Mouse (Mus musculus): ENCODE data around the gene March1. TPM values are rescaled to one million over a fixed set of nuclear protein-coding genes. Genes with fewer than 3 reads are reported as not detected.

March1 gene
- polyA plus RNA-seq, 1 experiment, result 0.01 TPM

GRCm38 (mm10) chr8:66430639-66431038, 812.9 kb downstream of the March1 start:
- H3K79me2 ChIP-seq (ENCODE audit: control insufficient read depth, insufficient read depth), result no peaks in the 10 kb centered on the region
- TF ChIP-seq USF1 (IDR thresholded peaks at IDR 0.05; ENCODE audit: low read depth) (no peak), CEBPB (IDR thresholded peaks at IDR 0.05; ENCODE audit: low read depth) (no peak), MYOG (IDR thresholded peaks at IDR 0.05; ENCODE audit: control insufficient read depth, extremely low read depth, insufficient read length) (no peak), CTCF (IDR thresholded peaks at IDR 0.05; ENCODE audit: control insufficient read depth, insufficient read depth, insufficient read length) (no peak), MYOD1 (IDR thresholded peaks at IDR 0.05; ENCODE audit: control insufficient read depth, insufficient read length, low read depth) (no peak), MAX (IDR thresholded peaks at IDR 0.05) (no peak), FOSL1 (IDR thresholded peaks at IDR 0.05; ENCODE audit: insufficient read depth, low read length, poor library complexity, severe bottlenecking) (no peak)
- no peaks in the 10 kb centered on the region for H3K79me3 ChIP-seq (ENCODE audit: low read depth)
- H3ac ChIP-seq (ENCODE audit: control insufficient read depth, insufficient read length, low read depth), result no peak overlapping the region
- H3K36me3 ChIP-seq (ENCODE audit: control insufficient read depth, insufficient read depth), result no peaks in the 10 kb centered on the region
- H3K4me3 ChIP-seq (ENCODE audit: insufficient read depth, poor library complexity, severe bottlenecking), result no peak overlapping the region
- no peaks in the 10 kb centered on the region for H3K27me3 ChIP-seq (ENCODE audit: control insufficient read depth, insufficient read depth, insufficient read length)

DNA sequence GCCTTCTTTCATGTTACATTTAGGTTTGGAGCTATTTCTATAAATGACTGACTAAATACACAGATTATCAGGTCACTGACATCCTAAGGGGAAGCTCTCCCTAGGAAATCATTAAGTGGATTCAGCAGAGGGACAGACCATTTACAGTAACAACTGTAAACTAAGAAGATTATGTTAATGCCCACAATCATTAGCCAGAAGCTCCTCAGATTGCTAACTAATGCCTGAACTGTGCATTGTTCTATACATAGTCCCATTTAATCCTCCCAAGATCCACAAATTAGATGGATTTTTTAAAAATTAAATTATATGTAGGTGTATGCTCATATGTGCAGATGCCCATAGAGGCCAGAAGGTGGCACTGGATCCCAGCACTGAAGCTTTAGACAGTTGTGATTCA, 815.9 kb downstream of the March1 start:
- no peaks in the 10 kb centered on the region for H3K79me3 ChIP-seq (ENCODE audit: low read depth)
- no peaks in the 10 kb centered on the region for H3K79me2 ChIP-seq (ENCODE audit: control insufficient read depth, insufficient read depth)
- no peaks in the 10 kb centered on the region for H3K36me3 ChIP-seq (ENCODE audit: control insufficient read depth, insufficient read depth)
- H3K27me3 ChIP-seq (ENCODE audit: control insufficient read depth, insufficient read depth, insufficient read length), result no peaks in the 10 kb centered on the region
- H3ac ChIP-seq (ENCODE audit: control insufficient read depth, insufficient read length, low read depth), result no peak overlapping the region
- TF ChIP-seq MYOD1 (IDR thresholded peaks at IDR 0.05; ENCODE audit: control insufficient read depth, insufficient read length, low read depth) (no peak), USF1 (IDR thresholded peaks at IDR 0.05; ENCODE audit: low read depth) (no peak), MAX (IDR thresholded peaks at IDR 0.05) (no peak), MYOG (IDR thresholded peaks at IDR 0.05; ENCODE audit: control insufficient read depth, extremely low read depth, insufficient read length) (no peak), FOSL1 (IDR thresholded peaks at IDR 0.05; ENCODE audit: insufficient read depth, low read length, poor library complexity, severe bottlenecking) (no peak), CEBPB (IDR thresholded peaks at IDR 0.05; ENCODE audit: low read depth) (no peak), CTCF (IDR thresholded peaks at IDR 0.05; ENCODE audit: control insufficient read depth, insufficient read depth, insufficient read length) (no peak)
- H3K4me3 ChIP-seq (ENCODE audit: insufficient read depth, poor library complexity, severe bottlenecking), result no peak overlapping the region

DNA sequence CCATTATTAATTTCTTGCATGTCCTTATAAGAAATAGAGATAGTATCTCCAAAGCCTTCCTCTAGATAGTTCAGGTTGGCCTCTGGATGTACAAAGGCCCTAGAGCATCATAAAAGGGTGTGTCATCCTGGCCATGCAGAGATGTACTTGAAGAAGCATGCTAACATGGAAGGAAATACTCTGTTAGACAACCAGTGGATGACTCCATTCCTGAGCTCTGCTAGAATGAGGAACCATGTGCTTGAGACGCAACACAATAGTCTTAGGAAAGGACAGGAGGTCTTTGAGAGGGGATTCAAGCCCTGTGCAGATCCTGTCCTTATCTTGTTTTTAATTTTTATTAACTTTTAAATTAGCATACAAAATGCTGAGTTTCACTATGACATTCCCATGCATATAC, 819.1 kb downstream of the March1 start:
- no peak for TF ChIP-seq CTCF (IDR thresholded peaks at IDR 0.05; ENCODE audit: control insufficient read depth, insufficient read depth, insufficient read length)
- TF ChIP-seq MYOG (IDR thresholded peaks at IDR 0.05; ENCODE audit: control insufficient read depth, extremely low read depth, insufficient read length), result no peak
- no peak for TF ChIP-seq USF1 (IDR thresholded peaks at IDR 0.05; ENCODE audit: low read depth)
- Histone ChIP-seq H3K79me2 (ENCODE audit: control insufficient read depth, insufficient read depth) (no peaks in the 10 kb centered on the region), H3K4me3 (ENCODE audit: insufficient read depth, poor library complexity, severe bottlenecking) (no peak overlapping the region), H3K79me3 (ENCODE audit: low read depth) (no peaks in the 10 kb centered on the region), H3K36me3 (ENCODE audit: control insufficient read depth, insufficient read depth) (no peaks in the 10 kb centered on the region), H3K27me3 (ENCODE audit: control insufficient read depth, insufficient read depth, insufficient read length) (no peaks in the 10 kb centered on the region), H3ac (ENCODE audit: control insufficient read depth, insufficient read length, low read depth) (no peak overlapping the region)

GRCm38 (mm10) chr8:66437929-66438328, 820.2 kb downstream of the March1 start:
- Histone ChIP-seq H3K79me2 (ENCODE audit: control insufficient read depth, insufficient read depth) (no peaks in the 10 kb centered on the region), H3ac (ENCODE audit: control insufficient read depth, insufficient read length, low read depth) (no peak overlapping the region), H3K27me3 (ENCODE audit: control insufficient read depth, insufficient read depth, insufficient read length) (no peaks in the 10 kb centered on the region), H3K36me3 (ENCODE audit: control insufficient read depth, insufficient read depth) (no peaks in the 10 kb centered on the region), H3K4me3 (ENCODE audit: insufficient read depth, poor library complexity, severe bottlenecking) (no peak overlapping the region), H3K79me3 (ENCODE audit: low read depth) (no peaks in the 10 kb centered on the region)
- TF ChIP-seq CEBPB (IDR thresholded peaks at IDR 0.05; ENCODE audit: low read depth) (no peak), MYOD1 (IDR thresholded peaks at IDR 0.05; ENCODE audit: control insufficient read depth, insufficient read length, low read depth) (no peak), USF1 (IDR thresholded peaks at IDR 0.05; ENCODE audit: low read depth) (no peak), FOSL1 (IDR thresholded peaks at IDR 0.05; ENCODE audit: insufficient read depth, low read length, poor library complexity, severe bottlenecking) (no peak), MYOG (IDR thresholded peaks at IDR 0.05; ENCODE audit: control insufficient read depth, extremely low read depth, insufficient read length) (no peak), MAX (IDR thresholded peaks at IDR 0.05) (no peak), CTCF (IDR thresholded peaks at IDR 0.05; ENCODE audit: control insufficient read depth, insufficient read depth, insufficient read length) (no peak)

DNA sequence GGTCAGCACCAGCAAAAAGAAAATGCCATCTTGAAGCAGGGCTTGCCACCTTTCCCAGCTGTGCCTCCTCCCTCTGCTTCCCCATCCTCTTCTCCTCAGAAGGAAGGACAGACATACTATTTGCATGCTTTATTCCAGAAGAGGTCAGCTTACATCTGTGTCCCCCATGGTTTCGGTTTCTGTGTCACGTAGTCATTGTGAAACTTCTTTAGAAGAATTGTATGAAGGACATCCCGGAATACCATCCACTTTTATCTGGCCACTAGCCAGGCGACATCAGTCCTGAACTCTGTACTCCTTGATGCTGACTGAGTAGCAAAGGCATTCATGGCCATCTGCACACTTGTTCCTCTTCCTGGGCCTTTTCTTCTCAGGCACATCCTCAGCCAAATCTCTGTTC, 820.8 kb downstream of the March1 start:
- H3K36me3 ChIP-seq (ENCODE audit: control insufficient read depth, insufficient read depth), result no peaks in the 10 kb centered on the region
- H3ac ChIP-seq (ENCODE audit: control insufficient read depth, insufficient read length, low read depth), result no peak overlapping the region
- no peak overlapping the region for H3K4me3 ChIP-seq (ENCODE audit: insufficient read depth, poor library complexity, severe bottlenecking)
- no peaks in the 10 kb centered on the region for H3K27me3 ChIP-seq (ENCODE audit: control insufficient read depth, insufficient read depth, insufficient read length)
- H3K79me2 ChIP-seq (ENCODE audit: control insufficient read depth, insufficient read depth), result no peaks in the 10 kb centered on the region
- H3K79me3 ChIP-seq (ENCODE audit: low read depth), result no peaks in the 10 kb centered on the region
- no peak for TF ChIP-seq FOSL1 (IDR thresholded peaks at IDR 0.05; ENCODE audit: insufficient read depth, low read length, poor library complexity, severe bottlenecking)

GRCm38 (mm10) chr8:66441123-66441522, 823.4 kb downstream of the March1 start:
- Histone ChIP-seq H3K27me3 (ENCODE audit: control insufficient read depth, insufficient read depth, insufficient read length) (no peaks in the 10 kb centered on the region), H3K4me3 (ENCODE audit: insufficient read depth, poor library complexity, severe bottlenecking) (no peak overlapping the region)
- TF ChIP-seq MAX (IDR thresholded peaks at IDR 0.05) (no peak), FOSL1 (IDR thresholded peaks at IDR 0.05; ENCODE audit: insufficient read depth, low read length, poor library complexity, severe bottlenecking) (no peak), MYOG (IDR thresholded peaks at IDR 0.05; ENCODE audit: control insufficient read depth, extremely low read depth, insufficient read length) (no peak)

More at GRCm38 (mm10) chr8:66441123-66441522, 823.4 kb downstream of the March1 start:
- H3K79me3 ChIP-seq (ENCODE audit: low read depth), result no peaks in the 10 kb centered on the region
- no peak overlapping the region for H3ac ChIP-seq (ENCODE audit: control insufficient read depth, insufficient read length, low read depth)
- H3K79me2 ChIP-seq (ENCODE audit: control insufficient read depth, insufficient read depth), result no peaks in the 10 kb centered on the region
- no peaks in the 10 kb centered on the region for H3K36me3 ChIP-seq (ENCODE audit: control insufficient read depth, insufficient read depth)

All from C2C12 (cell line).